Mouse (Mus musculus) G1E (cell line): ENCODE measurements around the gene Gm20481.
"Not testable (repeated sequence)": the region's sequence is repeated elsewhere in the genome, so short reads cannot be mapped to it uniquely, and the experiment has no call there.

Source experiments
- CTCF ChIP-seq: IDR thresholded peaks from 2 replicates; pipeline ENCODE4 v1.5.1; 2012; ENCODE audit warnings: low read depth, low read length, inconsistent platforms, mixed read lengths
- GATA1 ChIP-seq: IDR thresholded peaks from 2 replicates; pipeline ENCODE4 v1.6.1; 2012; ENCODE audit warnings: borderline replicate concordance, low read length, inconsistent platforms, mixed read lengths
- GATA2 ChIP-seq: IDR thresholded peaks from 2 replicates; pipeline ENCODE4 v1.6.1; 2012; ENCODE audit warnings: low read depth, low read length, inconsistent platforms, borderline replicate concordance
- POLR2AphosphoS5 ChIP-seq: IDR thresholded peaks from 2 replicates; pipeline ENCODE4 v1.6.1; 2012; ENCODE audit warnings: low read depth, low read length, inconsistent platforms; ENCODE audit not compliant: insufficient replicate concordance
- TAL1 ChIP-seq: conservative IDR thresholded peaks from 2 replicates; pipeline ENCODE4 v1.6.1; 2012; ENCODE audit warnings: low read depth, low read length, inconsistent platforms, mixed read lengths

GRCm38 (mm10) chr17:34959130-34959778 lies 10.5 kb upstream of the Gm20481 start, which contains the start of gene Hspa1b:
- TF ChIP-seq CTCF, GATA1, POLR2AphosphoS5, TAL1, GATA2: not testable (repeated sequence)
